Mouse (Mus musculus): Measurements from ENCODE around the gene Foxj2.

Gene Foxj2

DNA sequence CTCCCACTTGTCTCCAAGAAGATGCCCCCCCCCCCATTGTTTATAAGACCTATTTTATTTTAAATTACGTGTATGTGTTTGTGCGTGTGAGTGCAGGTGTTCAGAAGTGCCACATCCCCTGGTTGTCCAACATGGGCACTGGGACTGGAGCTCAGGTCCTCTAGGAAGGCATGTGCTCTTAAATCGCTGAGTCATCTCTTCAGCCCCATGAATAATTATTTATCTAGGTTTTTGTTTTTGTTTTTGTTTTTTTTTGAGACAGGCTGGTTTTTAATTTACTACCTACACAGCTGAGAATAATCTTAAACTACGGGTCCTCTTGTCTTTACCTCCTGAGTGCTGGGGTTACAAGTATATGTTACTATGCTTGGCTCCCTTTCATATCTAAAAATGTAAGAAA, 6.1 kb upstream of the Foxj2 start:
- no peak for DNase-seq (ENCODE audit: low spot score in 2 of 2)

GRCm38 (mm10) chr6:122820071-122820798, 521 bp downstream of the Foxj2 start:
- DNase-seq (ENCODE audit: low spot score in 2 of 2): peak; percentile 46 to 55

- DNase-seq (ENCODE audit: low spot score in 2 of 2): peak in 1 of 2 experiments; percentile 50
Measured at GRCm38 (mm10) chr6:122820799-122821650, 1.3 kb downstream of the Foxj2 start.

- no peak for DNase-seq (ENCODE audit: low spot score in 2 of 2)
Measured at GRCm38 (mm10) chr6:122821822-122822221, 2.1 kb downstream of the Foxj2 start.

DNA sequence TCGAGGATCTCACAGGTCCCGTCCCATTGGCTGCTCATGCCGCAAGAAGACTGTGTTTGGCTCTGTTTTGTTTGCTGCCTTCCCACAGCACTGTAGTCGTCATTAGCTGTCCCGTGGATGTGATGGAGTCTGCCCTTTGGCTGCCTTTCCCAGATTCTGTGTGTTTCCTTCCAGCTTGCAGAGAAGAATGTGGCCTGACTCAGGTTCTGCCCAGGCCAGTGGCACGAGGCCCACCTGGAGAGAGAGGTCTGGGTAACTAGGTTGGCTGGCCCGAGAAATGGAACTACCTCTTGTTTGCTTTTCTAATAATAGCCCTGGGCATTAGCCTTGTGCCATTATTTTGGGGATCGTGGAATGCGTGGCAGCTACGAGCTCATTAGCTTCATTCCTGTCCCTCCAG, 4.4 kb downstream of the Foxj2 start:
- no peak for DNase-seq (ENCODE audit: low spot score in 2 of 2)

- no peak for DNase-seq (ENCODE audit: low spot score in 2 of 2)
Measured at GRCm38 (mm10) chr6:122825166-122825565, 5.5 kb downstream of the Foxj2 start.

GRCm38 (mm10) chr6:122825923-122826742, 6.4 kb downstream of the Foxj2 start:
- DNase-seq (ENCODE audit: low spot score in 2 of 2): peak; percentile 21 to 36

DNA sequence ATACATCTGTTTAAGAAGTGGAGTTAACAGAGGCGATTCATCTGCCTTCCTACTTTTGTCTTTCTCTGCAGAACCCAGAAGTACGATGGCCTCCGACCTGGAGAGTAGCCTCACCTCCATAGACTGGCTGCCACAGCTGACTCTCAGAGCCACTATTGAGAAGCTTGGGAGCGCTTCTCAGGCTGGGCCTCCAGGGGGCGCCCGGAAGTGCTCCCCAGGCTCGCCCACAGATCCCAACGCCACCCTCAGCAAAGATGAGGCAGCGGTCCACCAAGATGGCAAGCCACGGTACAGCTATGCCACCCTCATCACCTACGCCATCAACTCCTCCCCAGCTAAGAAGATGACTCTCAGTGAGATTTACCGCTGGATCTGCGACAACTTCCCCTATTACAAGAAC, 8.4 kb downstream of the Foxj2 start:
- DNase-seq (ENCODE audit: low spot score in 2 of 2): peak; percentile 22 to 47

- no peak for DNase-seq (ENCODE audit: low spot score in 2 of 2)
Measured at GRCm38 (mm10) chr6:122832880-122833279, 13.2 kb downstream of the Foxj2 start.

GRCm38 (mm10) chr6:122834365-122834764, 14.7 kb downstream of the Foxj2 start:
- DNase-seq (ENCODE audit: low spot score in 2 of 2): peak in 1 of 2 experiments; percentile 62

DNA sequence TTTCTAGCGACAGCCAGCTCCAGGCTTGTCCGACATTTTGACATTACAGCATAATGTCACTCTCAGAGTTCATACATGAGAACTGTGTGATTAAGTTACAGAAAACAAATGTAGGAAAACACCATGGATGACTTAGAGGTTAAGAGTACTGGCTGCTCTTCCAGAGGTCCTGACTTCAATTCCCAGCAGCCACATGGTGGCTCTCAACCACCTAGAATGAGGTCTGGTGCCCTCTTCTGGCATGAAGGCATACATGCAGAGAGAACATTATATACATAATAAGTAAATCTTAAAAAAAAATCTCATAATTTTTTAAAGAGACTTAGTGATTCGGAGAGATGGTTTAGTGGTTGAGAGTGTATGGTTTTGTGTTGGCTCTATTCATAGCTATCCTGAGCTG, 17.3 kb downstream of the Foxj2 start:
- no peak for DNase-seq (ENCODE audit: low spot score in 2 of 2)

DNA sequence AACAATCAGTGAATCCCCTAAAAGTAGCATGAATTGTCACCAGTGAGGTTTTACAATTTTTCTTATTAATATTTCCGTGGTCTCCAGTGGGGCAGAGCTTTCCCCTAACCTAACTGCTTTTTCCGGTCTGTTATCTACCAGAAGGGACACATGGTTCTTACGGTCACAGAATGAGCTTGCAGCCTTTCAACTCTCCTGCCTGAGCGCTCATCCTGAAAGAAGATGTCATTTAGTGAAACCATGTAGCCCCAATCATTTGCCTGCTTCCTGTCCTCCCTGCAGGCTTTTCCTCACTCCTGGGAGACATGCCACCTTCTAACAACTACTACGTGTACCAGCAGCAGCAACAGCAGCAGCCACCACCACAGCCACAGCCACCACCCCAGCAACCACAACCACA, 17.8 kb downstream of the Foxj2 start:
- DNase-seq (ENCODE audit: low spot score in 2 of 2): no peak

DNA sequence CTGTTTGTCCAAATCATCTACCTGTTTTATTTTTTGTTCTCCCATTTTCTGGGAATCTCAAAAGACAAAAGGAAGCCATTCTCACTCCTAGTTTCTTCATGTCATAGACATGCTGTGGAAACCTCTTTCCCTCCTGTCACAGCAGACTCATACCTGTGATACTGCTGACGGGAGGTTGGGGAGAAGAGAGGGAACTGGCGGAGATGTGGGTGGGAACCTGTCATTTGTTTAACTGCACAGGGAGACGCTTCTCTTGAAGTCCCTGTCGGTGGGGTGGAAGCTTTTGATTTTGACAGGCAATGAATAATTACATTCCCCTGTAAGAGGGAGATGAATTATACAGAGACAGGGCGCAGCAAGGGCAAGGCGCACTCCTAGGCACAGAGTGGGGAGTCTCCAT, 24.0 kb downstream of the Foxj2 start:
- no peak for DNase-seq (ENCODE audit: low spot score in 2 of 2)

DNA sequence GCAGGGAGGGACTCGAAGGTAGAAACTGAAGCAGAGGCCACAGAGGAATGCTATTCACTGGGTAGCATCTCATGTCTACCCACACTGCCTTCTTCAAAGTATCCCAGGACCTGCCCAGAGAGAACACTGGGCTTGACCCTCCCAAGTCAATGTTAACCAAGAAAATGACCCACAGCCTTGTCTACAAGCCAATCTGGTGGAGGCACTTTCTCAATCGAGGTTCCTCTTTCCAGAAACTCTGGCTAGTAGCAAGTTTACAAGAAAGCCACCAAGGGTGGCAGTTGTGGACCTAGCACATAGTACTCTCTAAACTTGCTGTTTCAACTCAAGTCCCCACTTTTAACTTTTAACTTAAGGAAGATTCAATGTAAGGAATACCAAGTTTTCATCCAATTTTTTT, 33.0 kb downstream of the Foxj2 start:
- DNase-seq (ENCODE audit: low spot score in 2 of 2): no peak

GRCm38 (mm10) chr6:122854552-122854951, 34.8 kb downstream of the Foxj2 start:
- no peak for DNase-seq (ENCODE audit: low spot score in 2 of 2)

DNA sequence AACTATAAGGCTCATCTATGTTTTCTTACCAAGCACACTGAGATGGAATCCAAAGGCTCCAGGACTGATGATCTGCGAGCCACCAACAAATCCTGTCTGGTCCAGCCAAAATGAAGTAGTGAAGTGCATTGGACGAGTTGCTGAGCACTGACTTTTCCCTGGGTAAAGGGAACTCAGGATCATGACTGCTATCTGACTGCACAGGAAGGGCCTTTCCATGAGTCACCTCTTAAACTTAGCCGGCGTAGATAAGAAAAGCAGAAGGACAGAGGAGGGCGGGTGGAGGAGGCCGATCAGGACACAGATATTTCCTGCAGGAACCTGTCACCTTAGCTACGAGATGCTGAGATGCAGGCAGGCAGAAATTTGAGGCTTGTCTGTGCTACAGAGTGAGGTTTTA, 36.2 kb downstream of the Foxj2 start, which contains the start of gene C3ar1:
Gene C3ar1 (minus strand): TSS at position 207 of the 400 bp plus-strand sequence.
- DNase-seq (ENCODE audit: low spot score in 2 of 2): no peak

DNA sequence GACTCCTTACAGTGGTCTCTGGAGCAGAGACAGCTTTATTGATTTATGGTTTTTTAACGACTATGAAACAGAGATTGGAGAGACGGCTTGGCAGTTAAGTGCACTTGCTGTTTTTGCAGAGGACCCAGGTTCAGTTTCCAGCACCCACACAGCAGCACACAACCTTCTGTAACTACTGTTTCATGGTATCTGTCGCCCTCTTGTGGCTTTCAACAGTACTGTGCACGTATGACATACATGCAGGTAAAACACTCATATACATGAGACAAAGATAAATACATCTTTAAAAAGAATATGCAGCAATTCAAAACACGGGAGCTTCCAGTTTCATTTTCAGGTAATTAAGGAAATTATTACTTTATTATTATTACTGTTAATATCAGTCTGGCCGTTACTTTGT, 42.7 kb downstream of the Foxj2 start:
- no peak for DNase-seq (ENCODE audit: low spot score in 2 of 2)

DNA sequence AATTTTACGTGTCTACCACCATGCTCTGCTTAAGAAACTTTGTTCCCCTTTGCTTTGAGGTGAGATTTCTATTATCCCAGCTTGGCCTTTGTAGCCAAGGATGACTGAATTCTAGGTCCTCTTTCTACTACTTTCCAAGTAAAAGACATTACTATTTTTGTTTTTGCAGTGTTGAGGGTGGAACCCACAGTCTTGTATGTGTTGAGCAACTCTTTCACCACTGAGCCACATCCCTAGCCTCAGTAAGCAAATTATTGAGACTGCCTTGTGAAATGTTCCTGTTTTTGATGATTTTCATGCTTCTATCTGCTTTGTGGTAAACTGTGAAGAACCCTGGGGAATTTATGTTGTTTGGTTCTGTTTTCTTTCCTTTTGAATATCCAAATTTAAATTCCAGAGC, 43.2 kb downstream of the Foxj2 start:
- no peak for DNase-seq (ENCODE audit: low spot score in 2 of 2)

- DNase-seq (ENCODE audit: low spot score in 2 of 2): no peak
Measured at GRCm38 (mm10) chr6:122867914-122868313, 48.2 kb downstream of the Foxj2 start.

DNA sequence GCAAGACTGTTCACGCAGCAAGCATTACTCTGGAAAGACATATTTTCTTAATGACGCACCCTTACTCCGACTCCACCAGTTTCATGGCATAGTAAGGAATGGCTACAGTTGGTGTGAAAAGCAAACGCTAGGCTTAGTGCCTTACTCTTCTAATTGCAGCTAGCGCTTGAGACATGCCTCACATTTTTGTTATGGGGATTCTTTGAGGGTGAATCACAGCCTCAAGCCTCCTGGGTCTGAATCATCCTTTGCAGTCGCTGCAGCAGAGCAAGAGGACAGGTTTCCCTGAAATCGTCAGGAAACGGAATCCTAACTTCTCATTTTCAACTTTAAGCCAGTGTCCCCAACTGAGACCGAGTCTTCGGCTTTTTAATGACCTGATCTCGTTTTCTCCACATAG, 50.1 kb downstream of the Foxj2 start:
- DNase-seq (ENCODE audit: low spot score in 2 of 2): no peak

DNA sequence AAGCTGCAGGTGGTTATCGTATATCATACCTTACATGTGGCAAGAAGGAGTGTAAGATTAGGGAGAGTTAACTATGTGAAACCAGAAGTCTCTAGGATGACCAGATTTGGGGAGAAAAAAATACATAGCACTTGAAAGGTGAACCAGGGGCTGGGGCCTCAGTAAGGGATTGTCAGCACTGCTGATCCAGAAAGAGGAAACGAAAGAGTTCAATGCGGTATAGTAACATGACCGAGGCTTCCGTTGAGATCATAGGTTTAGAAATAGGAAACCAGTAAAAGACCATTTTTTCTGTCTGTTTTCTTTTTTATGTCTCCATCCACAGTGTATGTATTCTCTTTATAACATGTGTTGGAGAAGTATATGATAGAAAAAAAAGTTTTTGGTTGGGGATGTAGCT, 53.1 kb downstream of the Foxj2 start:
- no peak for DNase-seq (ENCODE audit: low spot score in 2 of 2)

Data from thymus, postnatal 10 days (tissue).